Mouse (Mus musculus): Measurements from ENCODE around the gene Gbp2b. TPM values are rescaled to one million over a fixed set of nuclear protein-coding genes. Genes with fewer than 3 reads are reported as not detected.
"Not testable (repeated sequence)": the region's sequence is repeated elsewhere in the genome, so short reads cannot be mapped to it uniquely, and the experiment has no call there.

Gbp2b gene
- total RNA-seq, 2 experiments from 2014 or later = 0.10 TPM; not detected in 1

DNA sequence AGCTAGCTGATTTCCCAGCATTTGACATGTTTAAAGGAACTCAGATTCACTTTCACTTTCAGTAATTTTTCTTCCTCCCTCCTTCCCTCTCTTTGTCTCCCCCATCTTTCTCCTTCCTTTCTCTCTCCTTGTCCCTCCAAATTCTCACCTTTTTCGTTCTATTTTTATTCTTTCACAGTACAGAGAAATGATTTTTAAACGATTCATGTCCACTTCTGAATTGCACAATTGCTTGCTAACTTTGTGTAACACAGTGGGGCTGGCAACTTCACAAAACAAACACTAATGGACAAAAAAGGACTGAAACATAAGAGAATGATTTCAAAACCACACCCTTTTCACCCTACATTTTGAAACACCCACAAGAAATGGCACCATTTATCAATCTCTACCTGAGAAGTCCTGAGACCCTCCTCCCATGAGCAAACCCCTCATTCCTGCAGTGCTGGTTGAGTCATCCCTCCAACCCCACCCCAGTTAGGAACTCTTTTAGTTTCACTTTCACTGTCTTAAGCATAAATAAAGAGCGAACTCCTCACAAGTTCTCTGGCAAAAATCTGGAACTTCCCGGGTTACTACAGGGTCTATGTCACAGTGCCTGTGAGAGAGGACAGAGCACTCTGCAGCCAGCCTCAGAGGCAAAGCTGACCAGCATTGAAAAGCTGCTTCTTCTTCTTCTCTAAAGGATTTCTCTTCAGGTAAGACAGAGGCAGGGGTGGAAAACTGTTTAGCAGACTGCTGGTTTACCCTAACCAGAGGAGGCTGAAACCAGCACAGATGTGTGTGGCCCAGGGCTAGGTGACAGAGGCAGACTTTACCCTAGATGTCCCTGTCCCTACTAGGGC lies 25.7 kb downstream of the Gbp2b start, which contains the start of gene Gbp2:
Gene Gbp2 (plus strand): TSS at position 492 of the 845 bp plus-strand sequence.
- DNase-seq (ENCODE audit: extremely low spot score in 1 of 2, low spot score in 1 of 2) = no peak

GRCm38 (mm10) chr3:142620956-142621562 lies 26.4 kb downstream of the Gbp2b start:
- no peak for DNase-seq (ENCODE audit: extremely low spot score in 1 of 2, low spot score in 1 of 2)

DNA sequence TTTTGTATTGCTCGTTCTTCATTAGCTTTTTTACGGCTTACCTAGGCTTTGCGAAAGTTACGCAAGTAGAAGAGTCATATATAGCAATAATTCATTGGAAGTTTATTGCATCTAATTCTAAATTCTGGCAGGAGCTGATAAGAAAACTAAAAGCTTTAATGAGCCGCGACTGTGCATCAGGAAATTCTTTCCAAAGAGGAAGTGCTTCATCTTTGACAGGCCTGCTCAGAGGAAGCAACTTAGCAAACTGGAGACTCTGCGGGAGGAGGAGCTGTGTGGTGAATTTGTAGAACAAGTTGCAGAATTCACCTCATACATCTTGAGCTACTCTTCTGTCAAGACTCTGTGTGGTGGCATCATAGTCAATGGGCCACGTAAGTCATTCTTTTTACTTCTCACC lies 35.7 kb downstream of the Gbp2b start:
- no peak for DNase-seq (ENCODE audit: extremely low spot score in 1 of 2, low spot score in 1 of 2)

GRCm38 (mm10) chr3:142640201-142640600 lies 45.6 kb downstream of the Gbp2b start:
- DNase-seq (ENCODE audit: extremely low spot score in 1 of 2, low spot score in 1 of 2) = peak; percentile 11 to 76

DNA sequence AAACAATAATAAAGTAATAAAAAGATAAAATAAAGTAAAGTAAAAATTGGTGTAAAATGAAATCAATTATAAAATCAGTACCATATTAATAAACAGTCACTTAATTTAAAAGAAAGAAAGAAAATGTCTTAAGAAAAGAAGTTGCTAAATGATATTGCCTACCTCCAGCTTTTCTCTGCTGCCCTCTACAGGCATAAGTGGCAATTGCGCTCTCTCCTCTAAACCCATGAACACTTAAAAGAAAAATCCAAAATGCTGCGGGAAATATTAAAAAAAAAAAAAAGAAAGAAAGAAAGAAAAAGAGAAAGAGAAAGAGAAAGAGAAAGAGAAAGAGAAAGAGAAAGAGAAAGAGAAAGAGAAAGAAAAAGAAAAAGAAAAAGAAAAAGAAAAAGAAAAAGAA lies 51.3 kb downstream of the Gbp2b start:
- DNase-seq (ENCODE audit: extremely low spot score in 1 of 2, low spot score in 1 of 2) = peak; percentile 44 to 88

GRCm38 (mm10) chr3:142647836-142648235 lies 53.2 kb downstream of the Gbp2b start:
- not testable (repeated sequence) for DNase-seq (ENCODE audit: extremely low spot score in 1 of 2, low spot score in 1 of 2)

DNA sequence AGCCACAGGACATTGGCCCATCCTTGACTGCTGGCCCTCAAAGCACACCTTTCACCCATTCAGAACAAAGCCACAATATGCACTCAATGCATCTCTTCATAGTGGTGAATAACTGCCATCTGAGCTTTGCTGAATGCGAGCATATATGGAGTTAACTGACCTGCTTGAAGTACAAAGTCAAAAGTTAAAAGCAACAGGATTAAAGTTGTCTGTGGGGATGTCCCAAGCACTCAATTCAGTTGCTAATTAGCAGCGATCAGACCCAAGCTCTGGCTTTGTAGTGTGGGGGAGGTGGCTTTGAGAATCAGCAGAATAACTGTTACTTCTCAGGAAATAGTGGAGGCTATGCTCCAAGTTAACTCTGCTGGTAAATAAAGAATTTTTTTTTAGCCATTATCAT lies 55.6 kb downstream of the Gbp2b start:
- no peak for DNase-seq (ENCODE audit: extremely low spot score in 1 of 2, low spot score in 1 of 2)

DNA sequence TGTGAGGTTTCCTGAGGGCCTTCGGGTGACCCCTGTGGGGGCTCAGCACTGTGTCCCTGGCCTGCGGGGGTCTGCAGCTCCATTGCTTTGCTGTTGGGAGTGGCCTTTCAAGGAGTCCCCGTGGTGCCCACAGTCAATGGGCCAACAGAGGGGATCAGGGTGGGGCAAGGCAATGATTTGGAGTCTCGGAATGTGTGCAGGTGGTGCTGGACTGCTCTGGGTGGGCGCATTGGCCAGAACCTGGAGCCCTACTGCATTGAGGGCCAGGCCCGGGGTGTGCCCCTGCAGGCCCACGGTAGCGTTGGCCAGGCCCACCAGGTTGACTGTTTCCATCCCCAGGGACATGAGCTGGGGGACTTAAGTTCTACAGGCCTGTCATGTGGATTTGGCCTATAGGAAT lies 70.1 kb downstream of the Gbp2b start:
- DNase-seq (ENCODE audit: extremely low spot score in 1 of 2, low spot score in 1 of 2) = no peak

Small RNA genes lying within 50 kb of the gene (microRNA-seq; reads per million reads assigned to microRNA genes)
- gene Mir6381 = 0 reads per million in 2 experiments

Other genes with a start within 250 kb of the Gbp2b start
- gene Pdlim5, start 199.2 kb upstream of the Gbp2b start, total RNA-seq (2021) = 10 to 100 TPM; 21.3 to 24.5 TPM
- 1 to 10 TPM; 1.0 to 1.2 TPM for gene Gbp5, start 100.9 kb upstream of the Gbp2b start, total RNA-seq (2021)
- gene Gbp7, start 64.5 kb upstream of the Gbp2b start, total RNA-seq (2021) = 1 to 10 TPM; 2.2 TPM
- gene Gbp3, start 34.8 kb upstream of the Gbp2b start, total RNA-seq (2021) = 1 to 10 TPM; 2.4 to 3.2 TPM
- gene Gbp2, start 25.8 kb downstream of the Gbp2b start, total RNA-seq (2021) = 1 to 10 TPM; 1.3 to 1.5 TPM
- 1 to 10 TPM; 6.3 to 6.6 TPM for gene Kyat3, start 106.2 kb downstream of the Gbp2b start, total RNA-seq (2021)
- 10 to 100 TPM; 36.9 to 44.7 TPM for gene Gtf2b, start 170.2 kb downstream of the Gbp2b start, total RNA-seq (2021)

Data from layer of hippocampus, postnatal 25 days (tissue).